Mouse (Mus musculus): ENCODE results near the gene Fam186a. TPM values are rescaled to one million over a fixed set of nuclear protein-coding genes. Genes with fewer than 3 reads are reported as not detected.

Gene Fam186a
- polyA plus RNA-seq (2014; fragmentation: Illumina TruSeq; extraction: RNeasy Lipid Tissue Mini Kit (QIAGEN cat#74804); ENCODE audit: low replicate concordance) = not detected

DNA sequence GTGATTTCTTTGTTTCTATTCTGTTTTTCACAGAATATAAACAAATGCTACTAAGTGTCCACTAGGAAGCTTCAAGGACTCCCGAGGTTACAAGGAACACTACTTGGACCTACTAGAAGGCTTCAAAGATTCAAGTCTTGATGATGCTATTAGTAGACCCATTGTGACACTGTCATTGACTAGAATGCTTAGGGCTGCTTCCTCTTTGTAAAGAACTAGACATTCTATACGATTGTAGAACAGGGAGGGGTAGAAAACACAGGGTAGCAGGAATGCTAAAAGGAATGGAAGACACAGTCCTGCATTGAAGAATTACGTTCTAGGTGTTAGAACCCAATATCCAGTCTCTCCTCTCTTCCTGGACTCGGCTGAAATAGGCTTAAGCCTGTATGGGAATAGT is at the start of gene Fam186a:
Fam186a (minus strand) TSS at position 101 of the 400 bp plus-strand sequence.

DNA sequence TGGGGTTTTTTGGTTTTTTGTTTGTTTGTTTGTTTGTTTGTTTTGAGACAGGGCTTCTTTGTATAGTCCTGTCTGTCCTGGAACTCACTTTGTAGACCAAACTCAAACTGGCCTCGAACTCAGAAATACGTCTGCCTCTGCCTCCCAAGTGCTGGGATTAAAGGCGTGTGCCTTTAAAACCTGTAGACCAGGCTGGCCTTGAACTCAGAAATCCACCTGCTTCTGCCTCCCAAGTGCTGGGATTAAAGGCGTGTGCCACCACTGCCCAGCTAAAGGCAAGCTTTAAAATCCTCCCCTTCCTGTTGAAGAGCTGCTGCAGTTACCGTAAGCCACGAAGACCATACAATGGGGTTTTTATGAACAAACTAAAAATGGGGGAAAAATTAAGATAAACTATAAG is 2.9 kb upstream of the Fam186a start, which contains the start of gene Larp4:
Larp4 (plus strand) TSS at position 301 of the 400 bp plus-strand sequence.

GRCm38 (mm10) chr15:99875334-99875869 is 91.5 kb downstream of the Fam186a start, which contains the start of gene Lima1:
Gene Lima1, minus strand, starts transcription at chr15:99875456.

Other genes starting within 250 kb of the Fam186a start
- gene Gpd1, start 249.5 kb downstream of the Fam186a start, polyA plus RNA-seq (2014; fragmentation: Illumina TruSeq; extraction: RNeasy Lipid Tissue Mini Kit (QIAGEN cat#74804); ENCODE audit: low replicate concordance) = 13.6 TPM
- 25.1 TPM for gene Cox14, start 241.4 kb downstream of the Fam186a start, polyA plus RNA-seq (2014; fragmentation: Illumina TruSeq; extraction: RNeasy Lipid Tissue Mini Kit (QIAGEN cat#74804); ENCODE audit: low replicate concordance)
- 11.0 TPM for gene Cers5, start 194.2 kb downstream of the Fam186a start, polyA plus RNA-seq (2014; fragmentation: Illumina TruSeq; extraction: RNeasy Lipid Tissue Mini Kit (QIAGEN cat#74804); ENCODE audit: low replicate concordance)
- gene Lima1, start 91.6 kb downstream of the Fam186a start, polyA plus RNA-seq (2014; fragmentation: Illumina TruSeq; extraction: RNeasy Lipid Tissue Mini Kit (QIAGEN cat#74804); ENCODE audit: low replicate concordance) = 128 TPM
- 102 TPM for gene Larp4, start 3.0 kb upstream of the Fam186a start, polyA plus RNA-seq (2014; fragmentation: Illumina TruSeq; extraction: RNeasy Lipid Tissue Mini Kit (QIAGEN cat#74804); ENCODE audit: low replicate concordance)
- gene Dip2b, start 71.6 kb upstream of the Fam186a start, polyA plus RNA-seq (2014; fragmentation: Illumina TruSeq; extraction: RNeasy Lipid Tissue Mini Kit (QIAGEN cat#74804); ENCODE audit: low replicate concordance) = 3.1 TPM

All from small intestine, adult 10 weeks (tissue).